Mouse (Mus musculus) E14TG2a.4 (cell line): Measurements from ENCODE around the gene Anxa3.

Experiments
- CTCF ChIP-seq: conservative IDR thresholded peaks from 2 replicates; pipeline ENCODE4 v1.5.1; 2014; ENCODE audit warnings: low read length
- NANOG ChIP-seq: IDR thresholded peaks from 2 replicates; pipeline ENCODE4 v1.6.1; 2014; ENCODE audit warnings: borderline replicate concordance, low read length, mixed read lengths
- POU5F1 ChIP-seq: IDR thresholded peaks from 2 replicates; pipeline ENCODE4 v1.6.1; 2014; ENCODE audit warnings: low read length, borderline replicate concordance

GRCm38 (mm10) chr5:96878178-96878577 lies 85.0 kb downstream of the Anxa3 start:
- TF ChIP-seq CTCF (peak; percentile 30; the same call in 1 of the 2 replicates), NANOG (no peak), POU5F1 (no peak)
